Mouse (Mus musculus): ENCODE measurements around the gene Gm21972.

The Gm21972 gene

DNA sequence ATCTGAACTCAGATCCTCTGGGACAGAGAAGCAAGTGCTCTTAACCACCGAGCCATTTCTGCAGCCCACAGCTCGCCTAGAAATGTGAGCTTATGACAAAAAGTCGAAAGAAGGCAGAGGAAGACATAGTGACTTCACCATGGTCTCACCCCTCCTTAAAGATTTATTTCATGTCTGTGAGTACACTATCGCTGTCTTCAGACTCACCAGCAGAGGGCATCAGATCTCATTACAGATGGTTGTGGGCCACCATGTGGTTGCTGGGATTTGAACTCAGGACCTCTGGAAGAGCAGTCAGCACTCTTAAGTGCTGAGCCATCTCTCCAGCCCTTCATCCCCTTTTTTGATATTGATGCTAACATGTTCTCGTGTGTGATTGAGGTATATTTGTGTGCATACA lies 41.2 kb downstream of the Gm21972 start:
- DNase-seq: no peak

GRCm38 (mm10) chr1:86176066-86176465 lies 42.6 kb downstream of the Gm21972 start:
- DNase-seq: no peak

- peak; percentile 90 to 93 for DNase-seq
Measured at GRCm38 (mm10) chr1:86178462-86179253, 45.2 kb downstream of the Gm21972 start.

- peak in 1 of 2 experiments; percentile 23 for DNase-seq
Measured at GRCm38 (mm10) chr1:86182004-86182709, 48.7 kb downstream of the Gm21972 start.

GRCm38 (mm10) chr1:86183577-86184263 lies 50.3 kb downstream of the Gm21972 start:
- no peak for DNase-seq

- no peak for DNase-seq
Measured at GRCm38 (mm10) chr1:86186762-86187161, 53.3 kb downstream of the Gm21972 start.

DNA sequence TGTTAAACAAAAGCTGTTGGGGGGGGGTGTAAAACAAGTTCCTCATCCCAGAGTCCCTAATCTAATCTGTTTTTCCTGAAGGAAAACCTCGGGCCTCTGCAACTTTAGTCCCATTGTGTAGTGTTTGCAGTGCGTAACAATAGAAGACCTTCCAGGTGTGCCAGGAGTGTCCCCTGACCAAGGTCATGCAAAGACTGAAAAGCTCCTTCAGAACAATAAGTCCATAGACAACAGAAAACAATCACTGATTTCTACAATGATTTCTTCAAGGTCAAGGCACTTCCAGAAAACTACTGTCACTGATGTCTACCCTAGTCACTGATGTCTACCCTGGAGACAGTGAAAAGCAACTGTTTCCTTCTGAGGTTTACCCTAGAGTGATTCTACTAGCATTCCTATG lies 54.4 kb downstream of the Gm21972 start:
- no peak for DNase-seq

- no peak for DNase-seq
Measured at GRCm38 (mm10) chr1:86188271-86188670, 54.8 kb downstream of the Gm21972 start.

GRCm38 (mm10) chr1:86189034-86189702 lies 55.7 kb downstream of the Gm21972 start:
- no peak for DNase-seq

DNA sequence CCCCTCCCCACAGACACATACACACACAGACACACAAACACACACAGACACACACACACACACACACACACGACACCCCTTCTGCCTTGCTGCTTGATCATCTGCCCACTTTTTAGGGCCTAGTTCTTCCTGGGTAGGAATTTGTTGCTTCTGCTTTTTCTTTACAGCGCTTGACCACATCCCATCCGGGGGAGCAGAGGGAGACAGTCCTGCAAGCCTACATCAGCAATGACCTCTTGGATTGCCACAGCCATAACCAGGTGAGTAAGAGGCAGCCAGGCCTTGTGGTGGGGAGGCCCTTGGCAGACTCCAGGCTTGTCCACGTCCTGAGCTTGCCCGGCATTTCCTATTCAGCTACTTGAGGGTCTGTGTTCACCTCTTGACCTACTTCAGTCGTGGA lies 57.4 kb downstream of the Gm21972 start:
- no peak for DNase-seq

GRCm38 (mm10) chr1:86194044-86194443 lies 60.6 kb downstream of the Gm21972 start:
- no peak for DNase-seq

DNA sequence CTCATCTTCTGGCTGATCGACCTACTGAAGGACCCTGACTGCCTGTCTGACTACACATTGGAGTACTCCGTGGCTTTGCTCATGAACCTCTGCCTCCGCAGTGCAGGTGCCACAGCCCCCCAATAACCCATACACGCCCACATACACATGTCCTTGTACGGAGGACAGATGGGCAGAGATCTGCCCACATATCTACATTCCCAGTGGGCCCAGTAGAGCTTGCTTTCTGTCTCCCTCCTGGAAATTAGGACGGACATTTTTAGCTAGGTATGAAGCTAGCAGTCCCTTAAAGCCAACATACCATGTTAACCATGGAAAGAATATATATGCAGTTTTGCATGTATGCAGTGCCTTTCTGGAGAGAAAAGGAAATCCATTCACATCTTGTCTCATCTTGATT lies 64.8 kb downstream of the Gm21972 start:
- DNase-seq: no peak

DNA sequence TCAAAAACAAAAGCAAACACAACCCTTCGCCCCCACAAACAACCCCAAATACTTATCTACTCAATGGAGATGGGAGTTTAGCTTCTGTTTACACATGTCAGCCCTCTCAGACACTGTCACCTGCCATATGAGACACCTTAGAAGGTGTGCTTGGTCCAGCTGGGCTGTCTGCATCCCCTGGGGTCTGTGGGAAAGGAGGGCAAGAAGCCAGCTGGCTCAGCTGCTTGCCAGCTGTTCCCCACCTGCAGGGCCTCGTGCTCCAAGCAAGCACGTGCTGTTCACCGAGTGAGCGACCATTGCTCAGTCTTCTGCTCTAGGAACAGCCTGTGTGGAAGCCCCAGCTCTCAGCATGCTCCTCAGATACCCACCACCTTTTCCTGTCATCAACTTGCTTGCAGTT lies 65.6 kb downstream of the Gm21972 start:
- no peak for DNase-seq

GRCm38 (mm10) chr1:86201312-86201711 lies 67.9 kb downstream of the Gm21972 start:
- DNase-seq: no peak

DNA sequence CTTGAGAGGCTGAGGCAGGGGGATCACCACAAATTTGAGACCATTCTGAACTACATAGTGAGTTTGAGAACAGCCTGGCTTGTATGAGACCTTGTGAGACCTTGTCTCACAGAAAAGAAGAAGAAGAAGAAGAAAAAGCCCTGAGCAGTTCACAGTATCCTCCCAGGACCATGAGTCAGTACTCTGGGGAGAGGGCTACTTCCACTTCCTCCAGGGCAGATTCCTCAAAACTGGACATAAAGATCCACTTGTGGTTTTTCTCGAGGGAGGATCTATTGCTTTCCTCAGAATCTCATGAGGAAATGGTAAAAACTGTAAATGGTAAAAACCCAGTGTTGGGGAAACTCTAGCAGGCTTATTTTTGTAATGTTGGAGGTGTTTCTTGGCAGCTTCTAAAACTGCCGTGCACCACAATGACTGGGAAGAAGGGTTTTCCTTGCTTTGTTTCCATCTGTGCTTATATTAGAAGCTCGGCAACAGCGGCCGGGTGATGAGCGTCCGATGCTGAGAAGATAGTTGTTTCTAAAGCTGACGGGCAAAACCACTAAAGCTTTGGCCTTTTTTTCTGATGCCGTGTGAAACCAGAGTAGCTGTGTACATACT lies 69.3 kb downstream of the Gm21972 start:
- DNase-seq: no peak

- no peak for DNase-seq
Measured at GRCm38 (mm10) chr1:86210676-86211075, 77.2 kb downstream of the Gm21972 start.

- DNase-seq: no peak
Measured at GRCm38 (mm10) chr1:86211498-86211897, 78.1 kb downstream of the Gm21972 start.

Data from cerebellum, postnatal 25 days (tissue).